Mouse (Mus musculus): ENCODE results near the gene Tmem270.

GRCm38 (mm10) chr5:134913352-134913751 is 6.8 kb upstream of the Tmem270 start:
- no peak for TF ChIP-seq CTCF (IDR thresholded peaks at IDR 0.05; ENCODE audit: borderline replicate concordance, control insufficient read depth, extremely low read depth, insufficient read depth, low read length, poor library complexity)
- no peak for TF ChIP-seq POLR2A (IDR thresholded peaks at IDR 0.05; ENCODE audit: control insufficient read depth, extremely low read depth, insufficient read depth, low read length, poor library complexity)

All from thymus, adult 2 months (tissue).